Mouse (Mus musculus): ENCODE measurements around the gene Prickle2. TPM values are rescaled to one million over a fixed set of nuclear protein-coding genes. Genes with fewer than 3 reads are reported as not detected.

Prickle2 gene
- total and polyA plus RNA-seq, 3 experiments = 0.05 TPM; not detected in 2

DNA sequence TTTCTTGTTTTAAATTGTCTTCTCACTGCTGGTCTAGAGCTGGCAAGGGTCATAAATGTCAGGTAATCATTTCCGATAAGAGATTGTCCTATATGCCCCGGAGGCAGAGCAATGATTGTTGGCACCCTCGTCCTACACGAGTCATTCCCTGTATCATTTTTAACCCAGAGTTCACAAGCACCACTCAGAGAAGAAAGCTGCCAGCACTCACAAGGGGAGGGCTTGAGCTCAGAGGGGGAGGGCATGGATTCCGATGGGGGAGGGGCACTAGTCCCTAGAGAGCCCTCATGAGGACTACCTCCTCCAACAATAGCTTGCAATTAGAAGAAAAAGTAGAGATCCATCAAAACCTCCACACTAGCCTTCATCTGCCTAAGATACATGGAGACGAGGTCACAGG lies 81.6 kb downstream of the Prickle2 start:
- DNase-seq (ENCODE audit: low spot score) (no peak), ATAC-seq (ENCODE audit: extremely low read depth, insufficient number of reproducible peaks, low FRiP score, poor library complexity, severe bottlenecking) (no peak)
- Histone ChIP-seq H3K27me3 (ENCODE audit: insufficient read depth, low read length) (no peaks in the 10 kb centered on the region), H3K9me3 (replicated peaks) (no peaks in the 10 kb centered on the region; the same call in 1 of the 2 replicates), H3K4me1 (ENCODE audit: insufficient read depth, low read depth, low read length) (no peaks in the 10 kb centered on the region), H3K4me3 (ENCODE audit: low read depth, low read length) (no peak overlapping the region), H3K36me3 (replicated peaks) (no peaks in the 10 kb centered on the region)
- TF ChIP-seq GATA1 (IDR thresholded peaks at IDR 0.05; ENCODE audit: borderline replicate concordance, low read length) (no peak), GATA2 (IDR thresholded peaks at IDR 0.05; ENCODE audit: borderline replicate concordance, low read depth, low read length) (no peak), POLR2AphosphoS5 (IDR thresholded peaks at IDR 0.05; ENCODE audit: insufficient replicate concordance, low read depth, low read length) (no peak), CTCF (IDR thresholded peaks at IDR 0.05; ENCODE audit: low read depth, low read length) (no peak), TAL1 (conservative IDR thresholded peaks at IDR 0.05; ENCODE audit: low read depth, low read length) (no peak)

DNA sequence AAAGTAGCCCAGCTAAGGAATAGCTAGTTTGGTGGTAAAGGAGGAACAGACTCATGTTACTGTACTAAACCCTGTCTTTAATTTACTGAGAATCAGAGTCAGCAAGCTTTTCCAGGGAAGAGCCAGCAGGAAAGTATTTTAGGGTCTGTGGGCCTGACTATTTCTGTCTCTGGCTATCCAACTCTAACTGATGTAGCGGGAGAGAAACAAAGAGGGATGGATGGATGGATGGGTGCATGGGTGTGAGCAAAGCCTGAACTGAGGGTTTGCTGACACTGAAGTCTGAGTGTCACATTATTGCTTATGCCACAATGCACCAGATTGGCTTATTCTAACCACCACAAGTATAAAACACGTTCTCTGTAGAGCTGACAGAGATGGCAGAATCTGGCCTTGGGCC lies 88.8 kb downstream of the Prickle2 start:
- peaks cover 4% of the 10 kb centered on the region; the same call in 1 of the 2 replicates for H3K9me3 ChIP-seq (replicated peaks)
- no peak overlapping the region for H3K4me3 ChIP-seq (ENCODE audit: low read depth, low read length)
- H3K27me3 ChIP-seq (ENCODE audit: insufficient read depth, low read length) = no peaks in the 10 kb centered on the region
- H3K4me1 ChIP-seq (ENCODE audit: insufficient read depth, low read depth, low read length) = no peaks in the 10 kb centered on the region
- no peak for DNase-seq (ENCODE audit: low spot score)
- no peak for TF ChIP-seq TAL1 (conservative IDR thresholded peaks at IDR 0.05; ENCODE audit: low read depth, low read length)
- TF ChIP-seq GATA2 (IDR thresholded peaks at IDR 0.05; ENCODE audit: borderline replicate concordance, low read depth, low read length) = no peak
- TF ChIP-seq GATA1 (IDR thresholded peaks at IDR 0.05; ENCODE audit: borderline replicate concordance, low read length) = no peak
- TF ChIP-seq POLR2AphosphoS5 (IDR thresholded peaks at IDR 0.05; ENCODE audit: insufficient replicate concordance, low read depth, low read length) = no peak
- no peaks in the 10 kb centered on the region for H3K36me3 ChIP-seq (replicated peaks)
- no peak for ATAC-seq (ENCODE audit: extremely low read depth, insufficient number of reproducible peaks, low FRiP score, poor library complexity, severe bottlenecking)

DNA sequence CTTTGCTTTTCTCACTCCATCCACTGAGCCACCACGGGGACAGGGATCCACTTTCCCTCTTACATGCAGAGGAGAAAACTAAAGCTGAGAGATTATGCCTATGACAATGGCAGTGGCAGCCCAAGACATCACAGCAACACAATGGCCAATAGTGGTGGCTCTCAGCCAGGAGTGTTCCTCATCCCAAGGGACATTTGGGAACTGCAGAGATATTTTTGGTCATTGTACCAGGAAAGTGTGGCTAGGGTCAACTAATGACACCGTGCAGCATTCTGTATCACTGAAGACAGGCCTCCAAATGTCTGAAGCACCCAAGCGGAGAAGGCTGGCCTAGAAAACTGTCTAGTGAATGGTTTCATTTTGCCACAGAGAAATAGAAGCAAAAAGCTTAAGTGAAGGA lies 91.2 kb downstream of the Prickle2 start:
- TF ChIP-seq POLR2AphosphoS5 (IDR thresholded peaks at IDR 0.05; ENCODE audit: insufficient replicate concordance, low read depth, low read length) = no peak
- TF ChIP-seq GATA2 (IDR thresholded peaks at IDR 0.05; ENCODE audit: borderline replicate concordance, low read depth, low read length) = no peak
- no peak for TF ChIP-seq CTCF (IDR thresholded peaks at IDR 0.05; ENCODE audit: low read depth, low read length)
- no peak for TF ChIP-seq TAL1 (conservative IDR thresholded peaks at IDR 0.05; ENCODE audit: low read depth, low read length)
- TF ChIP-seq GATA1 (IDR thresholded peaks at IDR 0.05; ENCODE audit: borderline replicate concordance, low read length) = no peak

DNA sequence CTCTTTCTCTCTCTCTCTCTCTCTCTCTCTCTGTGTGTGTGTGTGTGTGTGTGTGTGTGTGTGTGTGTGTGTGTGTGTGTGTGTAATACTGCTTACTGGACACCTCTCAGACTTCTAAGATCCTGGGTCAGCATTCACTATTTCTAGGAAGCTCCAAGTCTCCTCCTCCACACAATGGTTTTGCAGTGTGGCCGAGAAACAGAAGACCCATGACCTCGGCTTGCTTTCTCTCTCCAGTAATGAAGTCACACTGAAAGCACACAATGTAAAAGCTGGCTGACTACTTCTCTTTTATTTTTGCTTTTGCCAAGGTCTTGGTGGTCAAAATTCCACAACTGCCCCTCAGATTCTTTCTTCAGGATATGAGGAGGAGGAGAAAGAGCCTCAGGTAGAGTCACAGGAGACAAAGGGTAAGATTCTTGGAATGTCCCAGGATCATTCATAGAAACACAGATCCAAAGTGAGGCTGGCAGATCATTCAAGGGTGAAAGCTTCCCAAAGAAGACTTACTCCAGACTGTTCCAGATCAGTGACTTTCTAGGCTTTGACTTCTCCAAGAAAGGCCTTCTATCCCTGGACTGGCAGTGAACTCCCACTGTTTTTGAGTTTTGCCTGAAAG lies 93.7 kb downstream of the Prickle2 start:
- H3K27me3 ChIP-seq (ENCODE audit: insufficient read depth, low read length) = no peaks in the 10 kb centered on the region
- H3K4me1 ChIP-seq (ENCODE audit: insufficient read depth, low read depth, low read length) = no peaks in the 10 kb centered on the region
- DNase-seq (ENCODE audit: low spot score) (no peak), ATAC-seq (ENCODE audit: extremely low read depth, insufficient number of reproducible peaks, low FRiP score, poor library complexity, severe bottlenecking) (no peak)
- TF ChIP-seq TAL1 (conservative IDR thresholded peaks at IDR 0.05; ENCODE audit: low read depth, low read length) (no peak), POLR2AphosphoS5 (IDR thresholded peaks at IDR 0.05; ENCODE audit: insufficient replicate concordance, low read depth, low read length) (no peak), GATA2 (IDR thresholded peaks at IDR 0.05; ENCODE audit: borderline replicate concordance, low read depth, low read length) (no peak), CTCF (IDR thresholded peaks at IDR 0.05; ENCODE audit: low read depth, low read length) (no peak), GATA1 (IDR thresholded peaks at IDR 0.05; ENCODE audit: borderline replicate concordance, low read length) (no peak)
- H3K4me3 ChIP-seq (ENCODE audit: low read depth, low read length) = no peak overlapping the region
- no peaks in the 10 kb centered on the region for H3K36me3 ChIP-seq (replicated peaks)
- H3K9me3 ChIP-seq (replicated peaks) = 0 out of 2 replicates have a peak, but pooled peaks cover 2% of the 10 kb centered on the region

More for the DNA sequence above, 91.2 kb downstream of the Prickle2 start:
- DNase-seq (ENCODE audit: low spot score) (no peak), ATAC-seq (ENCODE audit: extremely low read depth, insufficient number of reproducible peaks, low FRiP score, poor library complexity, severe bottlenecking) (no peak)
- H3K27me3 ChIP-seq (ENCODE audit: insufficient read depth, low read length) = no peaks in the 10 kb centered on the region
- no peak overlapping the region for H3K4me3 ChIP-seq (ENCODE audit: low read depth, low read length)
- H3K36me3 ChIP-seq (replicated peaks) = no peaks in the 10 kb centered on the region
- peaks cover 4% of the 10 kb centered on the region; the same call in 1 of the 2 replicates for H3K9me3 ChIP-seq (replicated peaks)
- H3K4me1 ChIP-seq (ENCODE audit: insufficient read depth, low read depth, low read length) = no peaks in the 10 kb centered on the region

DNA sequence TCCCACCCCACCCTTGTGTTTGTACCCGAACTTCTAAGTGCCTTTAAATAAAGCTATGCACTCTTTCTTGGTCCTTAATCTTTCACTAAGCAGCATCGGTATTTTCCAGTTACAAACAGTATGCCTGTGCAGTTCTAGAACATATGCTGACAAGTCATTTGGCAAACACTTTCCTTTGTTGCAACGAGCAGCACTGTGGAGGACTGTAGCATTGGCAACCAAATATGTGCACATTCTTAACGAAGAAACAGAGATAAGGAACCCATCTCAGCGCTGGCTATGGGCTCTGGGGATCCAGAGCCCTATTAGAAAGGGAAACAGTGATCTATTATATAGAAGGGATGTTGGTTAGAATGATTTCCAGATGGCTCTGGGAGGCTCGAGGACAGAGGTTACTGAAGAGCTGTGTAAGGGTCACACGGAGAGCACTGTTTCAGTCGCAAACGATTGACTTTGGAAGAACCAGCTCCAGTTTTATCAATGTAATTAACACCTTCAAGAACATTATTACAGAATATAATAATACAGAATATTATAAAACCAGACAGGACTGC lies 96.2 kb downstream of the Prickle2 start:
- no peak for ATAC-seq (ENCODE audit: extremely low read depth, insufficient number of reproducible peaks, low FRiP score, poor library complexity, severe bottlenecking)
- Histone ChIP-seq H3K9me3 (replicated peaks) (0 out of 2 replicates have a peak, but pooled peaks cover 2% of the 10 kb centered on the region), H3K27me3 (ENCODE audit: insufficient read depth, low read length) (no peaks in the 10 kb centered on the region), H3K36me3 (replicated peaks) (no peaks in the 10 kb centered on the region), H3K4me1 (ENCODE audit: insufficient read depth, low read depth, low read length) (no peaks in the 10 kb centered on the region), H3K4me3 (ENCODE audit: low read depth, low read length) (no peak overlapping the region)
- no peak for DNase-seq (ENCODE audit: low spot score)
- TF ChIP-seq TAL1 (conservative IDR thresholded peaks at IDR 0.05; ENCODE audit: low read depth, low read length) = no peak

DNA sequence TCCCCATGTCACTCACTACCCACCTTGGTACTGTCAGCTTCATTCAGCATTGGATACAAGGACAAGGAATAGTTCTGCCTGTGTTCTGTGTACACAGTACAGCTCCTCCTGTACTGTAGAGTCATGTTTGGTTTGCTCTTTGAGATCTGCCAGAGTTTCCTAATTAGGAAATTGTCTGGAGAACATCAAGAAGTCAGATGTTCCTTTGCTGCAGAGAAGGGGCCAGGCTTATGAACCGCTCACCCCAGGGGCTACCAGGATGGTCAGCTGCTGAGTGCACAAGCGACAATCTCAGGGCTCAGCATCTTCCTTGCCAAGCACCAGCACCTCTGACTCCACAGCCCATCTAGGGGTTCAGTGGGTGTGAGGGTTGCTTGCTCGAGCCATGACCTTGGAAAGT lies 96.9 kb downstream of the Prickle2 start:
- no peak for DNase-seq (ENCODE audit: low spot score)
- Histone ChIP-seq H3K4me3 (ENCODE audit: low read depth, low read length) (no peak overlapping the region), H3K4me1 (ENCODE audit: insufficient read depth, low read depth, low read length) (no peaks in the 10 kb centered on the region), H3K9me3 (replicated peaks) (0 out of 2 replicates have a peak, but pooled peaks cover 2% of the 10 kb centered on the region), H3K27me3 (ENCODE audit: insufficient read depth, low read length) (no peaks in the 10 kb centered on the region), H3K36me3 (replicated peaks) (no peaks in the 10 kb centered on the region)
- ATAC-seq (ENCODE audit: extremely low read depth, insufficient number of reproducible peaks, low FRiP score, poor library complexity, severe bottlenecking) = no peak
- no peak for TF ChIP-seq POLR2AphosphoS5 (IDR thresholded peaks at IDR 0.05; ENCODE audit: insufficient replicate concordance, low read depth, low read length)

Measured in G1E (cell line).